Mouse (Mus musculus) heart, adult 11 months (tissue): ENCODE measurements at regions not wholly inside any gene's neighbourhood (a gene's known extent, or its start where the extent isn't known, plus 50 kb on each side); places are given as distances from the start of the nearest gene placed in this dataset.

Source experiments
- DNase-seq: peaks from one replicate; pipeline ENCODE4 v3.0.0; 2022

GRCm38 (mm10) chr8:59499618-59500017 is 587.2 kb upstream of the Galntl6 start:
- no peak for DNase-seq

- no peak for DNase-seq
These were observed 579.0 kb upstream of the Galntl6 start for GRCm38 (mm10) chr8:59491392-59491791.

- no peak for DNase-seq
These were observed 565.8 kb upstream of the Galntl6 start for GRCm38 (mm10) chr8:59478257-59478656.

GRCm38 (mm10) chr8:59474195-59474594 is 561.8 kb upstream of the Galntl6 start:
- DNase-seq = no peak

- DNase-seq = no peak
These were observed 536.2 kb upstream of the Galntl6 start for GRCm38 (mm10) chr8:59448622-59449021.

- DNase-seq = peak; percentile 19
These were observed 491.2 kb upstream of the Galntl6 start for GRCm38 (mm10) chr8:59403659-59404058.

GRCm38 (mm10) chr8:59389706-59390105 is 477.3 kb upstream of the Galntl6 start:
- DNase-seq = no peak

- DNase-seq = no peak
These were observed 472.3 kb upstream of the Galntl6 start for GRCm38 (mm10) chr8:59384711-59385110.

GRCm38 (mm10) chr8:59352983-59353382 is 440.5 kb upstream of the Galntl6 start:
- DNase-seq = no peak

- no peak for DNase-seq
These were observed 422.6 kb upstream of the Galntl6 start for GRCm38 (mm10) chr8:59334990-59335389.
